Comparison of ENCODE assay signal across 8 mouse cellular contexts in genomic region chr17:34287648-34288047, GRCm38 (mm10). TPM values are rescaled to one million over a fixed set of nuclear protein-coding genes. Genes with fewer than 3 reads are reported as not detected.
A peak's percentile ranks its signal among the peaks of the same experiment; 100 is the strongest.
DNase-seq lines count a peak whose midpoint lies in the region; ATAC-seq and TF ChIP-seq lines count a peak whose summit lies in the region.

TSS of gene H2-Aa (minus strand) at chr17:34287823.

- 24% methylated on average over 8 of the region's 8 CpGs for WGBS in liver, adult 2 months
- 14% methylated on average over 8 of the region's 8 CpGs for WGBS in liver, embryonic 12.5 days (ENCODE audit: insufficient replicate concordance)

- H3K36me3 ChIP-seq in liver, adult 2 months (ENCODE audit: control insufficient read depth, insufficient read depth, low read length): no peaks in the 10 kb centered on the region
- no peaks in the 10 kb centered on the region for H3K36me3 ChIP-seq in liver, embryonic 12.5 days

- peak; percentile 67 for DNase-seq in liver, adult 2 months (ENCODE audit: extremely low read depth, low read depth, low spot score)
- peak; percentile 37 for DNase-seq in cerebellum, adult 11-12 months
- peak; percentile 86 for DNase-seq in gastrocnemius, adult 18-20 months (ENCODE audit: low spot score)
- peak; percentile 87 for DNase-seq in kidney, adult 11 months
- DNase-seq in left cerebral cortex, postnatal 25 days (ENCODE audit: low spot score in 2 of 2): peak; percentile 81 to 88
- peak; percentile 94 for DNase-seq in naive thymus-derived CD4-positive, alpha-beta T cell, adult 2 months (ENCODE audit: low read depth)
- DNase-seq in testis, postnatal 10 days (ENCODE audit: low spot score): peak; percentile 76

- TF ChIP-seq POLR2A in liver, adult 2 months (IDR thresholded peaks at IDR 0.05; ENCODE audit: extremely low read depth, insufficient read depth, low read length): no peak

- H3K4me1 ChIP-seq in liver, adult 2 months (ENCODE audit: control insufficient read depth, insufficient read depth, low read length): no peaks in the 10 kb centered on the region
- H3K4me1 ChIP-seq in liver, embryonic 12.5 days: no peaks in the 10 kb centered on the region

- no peak within 1 kb of the TSS for H3K27ac ChIP-seq in liver, adult 2 months (replicated peaks; ENCODE audit: insufficient read depth, low read depth, low read length)
- no peak within 1 kb of the TSS for H3K27ac ChIP-seq in liver, embryonic 12.5 days

- H3K4me3 ChIP-seq in liver, adult 2 months (ENCODE audit: insufficient read depth, low read depth, low read length): peak within 1 kb of the TSS; percentile 25
- H3K4me3 ChIP-seq in liver, embryonic 12.5 days: no peak within 1 kb of the TSS

- no peaks in the 10 kb centered on the region for H3K9me3 ChIP-seq in liver, embryonic 12.5 days (replicated peaks)

- TF ChIP-seq CTCF in liver, adult 2 months (IDR thresholded peaks at IDR 0.05; ENCODE audit: low read depth, low read length): no peak

- no peak within 1 kb of the TSS for H3K9ac ChIP-seq in liver, adult 2 months (ENCODE audit: low read depth, low read length)
- H3K9ac ChIP-seq in liver, embryonic 12.5 days: no peak within 1 kb of the TSS

- no peak within 1 kb of the TSS for H3K4me2 ChIP-seq in liver, embryonic 12.5 days

- intact Hi-C loops in left cerebral cortex, postnatal 25 days (cut with DNase I): no loop called here

- H3K27me3 ChIP-seq in liver, adult 2 months (ENCODE audit: control insufficient read depth, insufficient read depth, low read length): no peaks in the 10 kb centered on the region
- H3K27me3 ChIP-seq in liver, embryonic 12.5 days (replicated peaks): peaks cover 4% of the 10 kb centered on the region

- H3K79me2 ChIP-seq in liver, adult 2 months (ENCODE audit: control insufficient read depth, insufficient read depth, low read length): no peaks in the 10 kb centered on the region

- ATAC-seq in liver, embryonic 12.5 days: no peak

RNA-seq across cellular contexts. Expression of gene H2-Aa, which starts in this region (rescaled TPM):
- total RNA-seq in liver, adult 2 months (2014; rRNA removed): 32.8 and 58.4 TPM in 2 replicates
- polyA plus RNA-seq in liver, adult 2 months (2012; rRNA removed): 42.8 and 78.0 TPM in 2 replicates
- polyA plus RNA-seq in liver, embryonic 12.5 days (2016; fragmentation: Nextera tagmentation; extraction: Ambion mirVana): 0.11 TPM in 1 of 2 replicates, not detected in the other
- total RNA-seq in gastrocnemius, adult 18-20 months (2021): 1 to 10 TPM; 3.7 to 5.9 TPM
- 1 to 10 TPM; 1.9 to 2.1 TPM for total RNA-seq in left cerebral cortex, postnatal 25 days (2021)

Comparison
In these comparisons a context has a peak if more than half of its experiments do, and no peak if none do; other contexts are left out.
1. RNA of gene H2-Aa (polyA plus RNA-seq): 42.8 to 78.0 TPM in liver, adult 2 months; 0.11 TPM in liver, embryonic 12.5 days; every median in the first group is over 10 times any median in the second.
2. DNase-seq: peak in every context shown above with its lines; median percentile 94 in naive thymus-derived CD4-positive, alpha-beta T cell, adult 2 months; 87 in kidney, adult 11 months; 86 in gastrocnemius, adult 18-20 months; 84 in left cerebral cortex, postnatal 25 days; 76 in testis, postnatal 10 days; 67 in liver, adult 2 months; 37 in cerebellum, adult 11-12 months.